Mouse (Mus musculus) left cerebral cortex, postnatal 10 days (tissue): ENCODE measurements around the gene Zmiz1. TPM values are rescaled to one million over a fixed set of nuclear protein-coding genes. Genes with fewer than 3 reads are reported as not detected.

Experiments used
- DNase-seq, 2 experiments: peaks; one replicate each; pipeline ENCODE4 v3.0.0; 2021 to 2022; ENCODE audit warnings: low spot score in 2 of 2, mixed read lengths in 1 of 2; ENCODE audit errors: extremely low spot score in 1 of 2
- intact Hi-C: fragments of 180-260 bp; cut with DNase I; formaldehyde crosslinking; loops from one replicate; pipeline ENCODE4 v1.15.1; 2025
- microRNA-seq: library from miRNA; unstranded; fragments of <30 nt; microRNA quantifications from one replicate; pipeline ENCODE4 v1.2.0, GENCODE M21; 2022
- total RNA-seq, 2 experiments: library from RNA; stranded (reverse); gene quantifications; 2 replicates each; pipeline ENCODE4 v1.2.3; 2021

Zmiz1 gene
- total RNA-seq, 2 experiments from 2014 or later = 105 to 106 TPM

- no peak for DNase-seq
- intact Hi-C loops = loop anchor here (10.0 kb wide), 1 partner anchor 54 kb away; the partner anchor contains the start of gene Zcchc24
Measured at GRCm38 (mm10) chr14:25710681-25711080, 251.7 kb downstream of the Zmiz1 start.

GRCm38 (mm10) chr14:25711177-25711576, 252.2 kb downstream of the Zmiz1 start:
- DNase-seq = no peak

GRCm38 (mm10) chr14:25711602-25712001, 252.6 kb downstream of the Zmiz1 start:
- DNase-seq = no peak
- intact Hi-C loops = loop anchor here (10.0 kb wide), 1 partner anchor 53 kb away; the partner anchor contains the start of gene Zcchc24

More at GRCm38 (mm10) chr14:25711177-25711576, 252.2 kb downstream of the Zmiz1 start:
- intact Hi-C loops = loop anchor here (10.0 kb wide), 1 partner anchor 54 kb away; the partner anchor contains the start of gene Zcchc24

- DNase-seq = peak in 1 of 2 experiments; percentile 57
- intact Hi-C loops = loop anchor here (10.0 kb wide), 1 partner anchor 51 kb away; the partner anchor contains the start of gene Zcchc24
Measured at GRCm38 (mm10) chr14:25713443-25713842, 254.5 kb downstream of the Zmiz1 start.

Small RNA genes lying within 50 kb of the gene (microRNA-seq; reads per million reads assigned to microRNA genes)
- gene Mir3075 = 1.4 reads per million

Other genes starting within 250 kb of the Zmiz1 start
- gene Ppif, start 235.0 kb downstream of the Zmiz1 start, total RNA-seq = 10 to 100 TPM; 21.1 to 22.0 TPM